Mouse (Mus musculus): ENCODE results near the gene Rpe. TPM values are rescaled to one million over a fixed set of nuclear protein-coding genes. Genes with fewer than 3 reads are reported as not detected.

The Rpe gene
- polyA plus RNA-seq, 1 experiment: 25.9 TPM

DNA sequence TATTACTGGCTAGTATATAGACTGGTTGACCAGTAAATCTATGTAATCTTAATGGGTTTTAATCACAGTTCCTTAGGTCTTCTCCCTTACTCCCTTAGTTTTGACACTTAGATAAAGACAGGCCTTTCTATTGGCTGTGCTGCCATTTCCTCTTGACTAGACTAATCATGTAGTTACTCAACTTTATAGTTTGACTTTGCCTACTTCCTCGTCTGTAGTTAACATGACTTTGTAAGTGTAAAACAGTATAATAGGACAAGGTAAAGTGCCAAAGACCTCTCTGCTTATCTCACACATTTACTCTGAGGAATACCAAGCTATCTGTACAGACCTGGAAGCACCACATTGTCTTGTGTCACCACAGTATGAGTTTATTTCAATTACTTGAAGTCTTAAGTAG is 29.9 kb downstream of the Rpe start:
- Histone ChIP-seq H3K27ac (ENCODE audit: insufficient read depth, low read length) (no peak overlapping the region), H3K4me3 (ENCODE audit: insufficient read depth, low read length) (no peak overlapping the region), H3K4me1 (ENCODE audit: control insufficient read depth, insufficient read depth, low read length) (no peaks in the 10 kb centered on the region)
- TF ChIP-seq CTCF (IDR thresholded peaks at IDR 0.05; ENCODE audit: extremely low read depth, insufficient read depth, low read length): no peak
- TF ChIP-seq POLR2A (IDR thresholded peaks at IDR 0.05; ENCODE audit: extremely low read depth, insufficient read depth, low read length): no peak

- TF ChIP-seq CTCF (IDR thresholded peaks at IDR 0.05; ENCODE audit: extremely low read depth, insufficient read depth, low read length): no peak
- no peak for TF ChIP-seq POLR2A (IDR thresholded peaks at IDR 0.05; ENCODE audit: extremely low read depth, insufficient read depth, low read length)
- no peak overlapping the region for H3K4me3 ChIP-seq (ENCODE audit: insufficient read depth, low read length)
- no peaks in the 10 kb centered on the region for H3K4me1 ChIP-seq (ENCODE audit: control insufficient read depth, insufficient read depth, low read length)
- H3K27ac ChIP-seq (ENCODE audit: insufficient read depth, low read length): no peak overlapping the region
Measured at GRCm38 (mm10) chr1:66768764-66769163, 68.1 kb downstream of the Rpe start.

Other genes with a start within 250 kb of the Rpe start
- gene Unc80, start 232.5 kb upstream of the Rpe start, polyA plus RNA-seq (2012; rRNA removed): 87.7 and 102 TPM in 2 replicates
- gene Kansl1l, start 116.7 kb downstream of the Rpe start, polyA plus RNA-seq (2012; rRNA removed): 7.9 and 8.0 TPM in 2 replicates
- 30.0 and 31.8 TPM in 2 replicates for gene Acadl, start 162.4 kb downstream of the Rpe start, polyA plus RNA-seq (2012; rRNA removed)
- 1.3 TPM in 2 replicates for gene Myl1, start 244.6 kb downstream of the Rpe start, polyA plus RNA-seq (2012; rRNA removed)

Measured in cortical plate, adult 2 months (tissue).